Mouse (Mus musculus) E14TG2a.4 (cell line): Measurements from ENCODE around the gene Marveld2.

Source experiments
- H3K27me3 ChIP-seq: 2 replicates; pipeline ENCODE4 v1.6.1; 2014; ENCODE audit warnings: low read length, control low read depth; ENCODE audit not compliant: insufficient read depth
- H3K36me3 ChIP-seq: 2 replicates; pipeline ENCODE4 v1.6.1; 2014; ENCODE audit warnings: low read length, control low read depth; ENCODE audit not compliant: insufficient read depth
- H3K4me1 ChIP-seq: replicated peaks from 2 replicates; pipeline ENCODE4 v1.6.1; 2014; ENCODE audit warnings: low read depth, low read length, control low read depth
- H3K4me3 ChIP-seq: replicated peaks from 2 replicates; pipeline ENCODE4 v1.5.1; 2014; ENCODE audit warnings: mild to moderate bottlenecking, low read length
- H3K9me3 ChIP-seq: 2 replicates; pipeline ENCODE4 v1.6.1; 2014; ENCODE audit warnings: low read length, control low read depth
- CTCF ChIP-seq: conservative IDR thresholded peaks from 2 replicates; pipeline ENCODE4 v1.5.1; 2014; ENCODE audit warnings: low read length
- NANOG ChIP-seq: IDR thresholded peaks from 2 replicates; pipeline ENCODE4 v1.6.1; 2014; ENCODE audit warnings: borderline replicate concordance, low read length, mixed read lengths
- POU5F1 ChIP-seq: IDR thresholded peaks from 2 replicates; pipeline ENCODE4 v1.6.1; 2014; ENCODE audit warnings: low read length, borderline replicate concordance

Gene Marveld2

GRCm38 (mm10) chr13:100557011-100557410 is 59.8 kb downstream of the Marveld2 start:
- H3K27me3 ChIP-seq = peaks cover 40% of the 10 kb centered on the region
- TF ChIP-seq CTCF (no peak), POU5F1 (no peak), NANOG (no peak)
- H3K4me1 ChIP-seq = peaks cover 26% of the 10 kb centered on the region
- H3K4me3 ChIP-seq = no peak overlapping the region
- H3K36me3 ChIP-seq = no peaks in the 10 kb centered on the region
- no peaks in the 10 kb centered on the region for H3K9me3 ChIP-seq

- TF ChIP-seq NANOG (no peak), POU5F1 (no peak), CTCF (no peak)
- Histone ChIP-seq H3K36me3 (no peaks in the 10 kb centered on the region), H3K9me3 (no peaks in the 10 kb centered on the region), H3K27me3 (peaks cover 61% of the 10 kb centered on the region), H3K4me3 (peak overlapping the region; percentile 94), H3K4me1 (peaks cover 15% of the 10 kb centered on the region)
These were observed 63.7 kb downstream of the Marveld2 start for GRCm38 (mm10) chr13:100553042-100553437.

GRCm38 (mm10) chr13:100552369-100553041 is 64.3 kb downstream of the Marveld2 start, which contains the start of gene Ocln:
Gene Ocln, minus strand, starts transcription at chr13:100552718.
- peaks cover 61% of the 10 kb centered on the region for H3K27me3 ChIP-seq
- peak within 1 kb of the TSS; percentile 94 for H3K4me3 ChIP-seq
- H3K36me3 ChIP-seq = no peaks in the 10 kb centered on the region
- H3K9me3 ChIP-seq = no peaks in the 10 kb centered on the region
- TF ChIP-seq CTCF (no peak), POU5F1 (no peak), NANOG (no peak)
- H3K4me1 ChIP-seq = peaks cover 15% of the 10 kb centered on the region

- H3K27me3 ChIP-seq = peaks cover 57% of the 10 kb centered on the region
- TF ChIP-seq POU5F1 (no peak), CTCF (no peak), NANOG (no peak)
These were observed 64.8 kb downstream of the Marveld2 start for GRCm38 (mm10) chr13:100552009-100552368.

GRCm38 (mm10) chr13:100551371-100552008 is 65.3 kb downstream of the Marveld2 start:
- Histone ChIP-seq H3K9me3 (no peaks in the 10 kb centered on the region), H3K4me1 (peaks cover 15% of the 10 kb centered on the region), H3K4me3 (peak overlapping the region; percentile 94), H3K36me3 (no peaks in the 10 kb centered on the region), H3K27me3 (peaks cover 59% of the 10 kb centered on the region)
- TF ChIP-seq CTCF (no peak; the same call in 1 of the 2 replicates), NANOG (no peak), POU5F1 (no peak)

More at GRCm38 (mm10) chr13:100552009-100552368, 64.8 kb downstream of the Marveld2 start:
- Histone ChIP-seq H3K9me3 (no peaks in the 10 kb centered on the region), H3K4me3 (peak overlapping the region; percentile 94), H3K36me3 (no peaks in the 10 kb centered on the region), H3K4me1 (peaks cover 15% of the 10 kb centered on the region)

GRCm38 (mm10) chr13:100547269-100547668 is 69.5 kb downstream of the Marveld2 start:
- Histone ChIP-seq H3K27me3 (peaks cover 41% of the 10 kb centered on the region), H3K9me3 (no peaks in the 10 kb centered on the region), H3K36me3 (no peaks in the 10 kb centered on the region), H3K4me3 (no peak overlapping the region), H3K4me1 (peaks cover 7% of the 10 kb centered on the region)
- no peak for TF ChIP-seq NANOG
- TF ChIP-seq CTCF = no peak
